Mouse (Mus musculus): ENCODE measurements around the gene Calr4. TPM values are rescaled to one million over a fixed set of nuclear protein-coding genes. Genes with fewer than 3 reads are reported as not detected.

The Calr4 gene
- polyA plus RNA-seq, 1 experiment, result 1.8 TPM

- WGBS, result 68% methylated on average over 24 of the region's 24 CpGs
- H3K27ac ChIP-seq (ENCODE audit: insufficient read depth, low read length), result no peak overlapping the region
- H3K4me3 ChIP-seq (replicated peaks; ENCODE audit: insufficient read depth, low read depth, low read length), result no peak overlapping the region
- H3K4me1 ChIP-seq (ENCODE audit: control insufficient read depth, insufficient read depth, low read length), result peaks cover 4% of the 10 kb centered on the region; the same call in 1 of the 2 replicates
- DNase-seq, result peak; percentile 37 to 59
- TF ChIP-seq CTCF (IDR thresholded peaks at IDR 0.05; ENCODE audit: borderline replicate concordance, insufficient read depth, low read depth, low read length) (no peak), POLR2A (IDR thresholded peaks at IDR 0.05; ENCODE audit: borderline replicate concordance, insufficient read depth, low read length) (no peak)
- no peaks in the 10 kb centered on the region for H3K27me3 ChIP-seq (ENCODE audit: control insufficient read depth, insufficient read depth, low read length)
These were observed 4.4 kb downstream of the Calr4 start for GRCm38 (mm10) chr4:109238428-109239268.

- Histone ChIP-seq H3K27ac (ENCODE audit: insufficient read depth, low read length) (no peak overlapping the region), H3K27me3 (ENCODE audit: control insufficient read depth, insufficient read depth, low read length) (no peaks in the 10 kb centered on the region), H3K4me1 (ENCODE audit: control insufficient read depth, insufficient read depth, low read length) (peaks cover 4% of the 10 kb centered on the region; the same call in 1 of the 2 replicates), H3K4me3 (replicated peaks; ENCODE audit: insufficient read depth, low read depth, low read length) (no peak overlapping the region)
- no peak for DNase-seq
- TF ChIP-seq POLR2A (IDR thresholded peaks at IDR 0.05; ENCODE audit: borderline replicate concordance, insufficient read depth, low read length), result no peak
These were observed 6.9 kb downstream of the Calr4 start for GRCm38 (mm10) chr4:109241221-109241620.

DNA sequence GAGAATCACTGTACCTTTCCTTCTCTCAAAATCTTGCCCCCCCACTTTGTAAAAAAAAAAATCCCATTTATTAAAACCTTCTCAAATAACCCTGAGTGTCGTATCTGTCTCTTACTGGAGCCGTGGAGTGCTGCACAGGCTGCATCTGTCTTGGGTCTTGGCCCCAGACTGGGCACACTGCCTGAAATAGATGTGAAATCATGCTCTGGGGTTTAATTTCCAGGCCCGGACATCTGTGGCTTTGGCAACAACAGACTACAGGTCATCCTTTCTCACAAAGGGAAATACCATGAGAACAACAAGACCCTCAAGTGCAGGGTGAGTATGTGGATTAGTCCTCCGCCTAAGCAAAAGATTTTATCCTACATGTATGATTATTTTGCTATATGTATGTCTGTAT lies 7.6 kb downstream of the Calr4 start:
- WGBS, result 24% methylated on average over 4 of the region's 4 CpGs

GRCm38 (mm10) chr4:109244506-109244905 lies 10.2 kb downstream of the Calr4 start:
- TF ChIP-seq CTCF (IDR thresholded peaks at IDR 0.05; ENCODE audit: borderline replicate concordance, insufficient read depth, low read depth, low read length), result no peak
- no peak for TF ChIP-seq POLR2A (IDR thresholded peaks at IDR 0.05; ENCODE audit: borderline replicate concordance, insufficient read depth, low read length)
- Histone ChIP-seq H3K4me3 (replicated peaks; ENCODE audit: insufficient read depth, low read depth, low read length) (no peak overlapping the region), H3K27ac (ENCODE audit: insufficient read depth, low read length) (no peak overlapping the region), H3K4me1 (ENCODE audit: control insufficient read depth, insufficient read depth, low read length) (peaks cover 4% of the 10 kb centered on the region; the same call in 1 of the 2 replicates), H3K27me3 (ENCODE audit: control insufficient read depth, insufficient read depth, low read length) (no peaks in the 10 kb centered on the region)
- WGBS, result 80% methylated on average over 7 of the region's 7 CpGs
- no peak for DNase-seq

More for the DNA sequence above, 7.6 kb downstream of the Calr4 start:
- H3K27ac ChIP-seq (ENCODE audit: insufficient read depth, low read length), result no peak overlapping the region
- H3K27me3 ChIP-seq (ENCODE audit: control insufficient read depth, insufficient read depth, low read length), result no peaks in the 10 kb centered on the region
- DNase-seq, result peak; percentile 35 to 59
- H3K4me1 ChIP-seq (ENCODE audit: control insufficient read depth, insufficient read depth, low read length), result peaks cover 4% of the 10 kb centered on the region; the same call in 1 of the 2 replicates
- TF ChIP-seq POLR2A (IDR thresholded peaks at IDR 0.05; ENCODE audit: borderline replicate concordance, insufficient read depth, low read length) (no peak), CTCF (IDR thresholded peaks at IDR 0.05; ENCODE audit: borderline replicate concordance, insufficient read depth, low read depth, low read length) (no peak)
- H3K4me3 ChIP-seq (replicated peaks; ENCODE audit: insufficient read depth, low read depth, low read length), result no peak overlapping the region

DNA sequence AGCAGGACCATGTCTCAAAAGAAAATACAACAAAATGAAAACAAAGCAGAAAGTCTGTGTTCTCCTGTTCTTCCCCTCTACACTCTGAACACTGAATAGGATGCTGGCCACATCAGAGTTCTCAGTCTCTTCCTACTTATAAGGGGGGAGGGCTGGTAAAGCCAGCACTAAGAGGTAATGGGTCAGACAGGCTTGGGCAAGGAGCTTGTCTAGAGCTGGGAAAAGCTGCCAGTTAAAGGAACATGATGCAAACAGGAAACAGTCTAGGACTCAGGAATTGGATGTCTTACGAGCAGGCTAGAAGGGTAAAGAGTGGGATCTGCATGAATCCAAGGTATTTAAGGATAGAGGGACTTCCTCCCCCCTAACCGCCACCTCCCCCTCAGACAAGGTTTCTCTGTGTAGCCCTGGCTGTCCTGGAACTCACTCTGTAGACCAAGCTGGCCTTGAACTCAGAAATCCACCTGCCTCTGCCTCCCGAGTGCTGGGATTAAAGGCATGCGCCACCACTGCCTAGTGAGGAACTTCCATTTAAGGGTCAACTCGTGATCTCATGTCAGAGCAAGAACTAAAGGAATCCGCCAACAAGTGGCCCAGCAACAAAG lies 10.8 kb downstream of the Calr4 start:
- H3K27ac ChIP-seq (ENCODE audit: insufficient read depth, low read length), result no peak overlapping the region
- peaks cover 4% of the 10 kb centered on the region; the same call in 1 of the 2 replicates for H3K4me1 ChIP-seq (ENCODE audit: control insufficient read depth, insufficient read depth, low read length)
- no peak for TF ChIP-seq POLR2A (IDR thresholded peaks at IDR 0.05; ENCODE audit: borderline replicate concordance, insufficient read depth, low read length)
- TF ChIP-seq CTCF (IDR thresholded peaks at IDR 0.05; ENCODE audit: borderline replicate concordance, insufficient read depth, low read depth, low read length), result no peak
- H3K4me3 ChIP-seq (replicated peaks; ENCODE audit: insufficient read depth, low read depth, low read length), result no peak overlapping the region
- H3K27me3 ChIP-seq (ENCODE audit: control insufficient read depth, insufficient read depth, low read length), result no peaks in the 10 kb centered on the region
- DNase-seq, result no peak
- WGBS, result 88% methylated on average over 6 of the region's 6 CpGs

- 34% methylated on average over 3 of the region's 3 CpGs for WGBS
- Histone ChIP-seq H3K4me3 (replicated peaks; ENCODE audit: insufficient read depth, low read depth, low read length) (no peak overlapping the region), H3K4me1 (ENCODE audit: control insufficient read depth, insufficient read depth, low read length) (no peaks in the 10 kb centered on the region), H3K27ac (ENCODE audit: insufficient read depth, low read length) (no peak overlapping the region), H3K27me3 (ENCODE audit: control insufficient read depth, insufficient read depth, low read length) (no peaks in the 10 kb centered on the region)
- no peak for DNase-seq
- no peak for TF ChIP-seq POLR2A (IDR thresholded peaks at IDR 0.05; ENCODE audit: borderline replicate concordance, insufficient read depth, low read length)
- TF ChIP-seq CTCF (IDR thresholded peaks at IDR 0.05; ENCODE audit: borderline replicate concordance, insufficient read depth, low read depth, low read length), result peak; percentile 52; the same call in 1 of the 2 replicates
These were observed 17.3 kb downstream of the Calr4 start for GRCm38 (mm10) chr4:109251605-109252004.

GRCm38 (mm10) chr4:109252199-109252598 lies 17.9 kb downstream of the Calr4 start:
- H3K4me3 ChIP-seq (replicated peaks; ENCODE audit: insufficient read depth, low read depth, low read length), result no peak overlapping the region
- DNase-seq, result no peak
- no peaks in the 10 kb centered on the region for H3K4me1 ChIP-seq (ENCODE audit: control insufficient read depth, insufficient read depth, low read length)
- H3K27me3 ChIP-seq (ENCODE audit: control insufficient read depth, insufficient read depth, low read length), result no peaks in the 10 kb centered on the region
- TF ChIP-seq POLR2A (IDR thresholded peaks at IDR 0.05; ENCODE audit: borderline replicate concordance, insufficient read depth, low read length) (no peak), CTCF (IDR thresholded peaks at IDR 0.05; ENCODE audit: borderline replicate concordance, insufficient read depth, low read depth, low read length) (no peak)
- WGBS, result 82% methylated on average over 4 of the region's 4 CpGs
- no peak overlapping the region for H3K27ac ChIP-seq (ENCODE audit: insufficient read depth, low read length)
